Mouse (Mus musculus): ENCODE data around the gene Dennd1b. TPM values are rescaled to one million over a fixed set of nuclear protein-coding genes. Genes with fewer than 3 reads are reported as not detected.

The Dennd1b gene
- polyA plus RNA-seq, 1 experiment from 2014 or later, result 3.5 TPM

- Histone ChIP-seq H3K9me3 (replicated peaks) (no peaks in the 10 kb centered on the region), H3K4me2 (peak overlapping the region; percentile 81), H3K4me3 (replicated peaks) (peak overlapping the region; percentile 81), H3K36me3 (no peaks in the 10 kb centered on the region), H3K27me3 (no peaks in the 10 kb centered on the region), H3K4me1 (replicated peaks) (peaks cover 30% of the 10 kb centered on the region), H3K9ac (peak overlapping the region; percentile 90), H3K27ac (peak overlapping the region; percentile 80)
- peak; percentile 84 for ATAC-seq (ENCODE audit: low read depth)
- peak; percentile 22 for DNase-seq
- WGBS (ENCODE audit: insufficient replicate concordance), result under 1% methylated on average over 36 of the region's 50 CpGs
Measured at GRCm38 (mm10) chr1:138963868-138964458, 728 bp downstream of the Dennd1b start.

DNA sequence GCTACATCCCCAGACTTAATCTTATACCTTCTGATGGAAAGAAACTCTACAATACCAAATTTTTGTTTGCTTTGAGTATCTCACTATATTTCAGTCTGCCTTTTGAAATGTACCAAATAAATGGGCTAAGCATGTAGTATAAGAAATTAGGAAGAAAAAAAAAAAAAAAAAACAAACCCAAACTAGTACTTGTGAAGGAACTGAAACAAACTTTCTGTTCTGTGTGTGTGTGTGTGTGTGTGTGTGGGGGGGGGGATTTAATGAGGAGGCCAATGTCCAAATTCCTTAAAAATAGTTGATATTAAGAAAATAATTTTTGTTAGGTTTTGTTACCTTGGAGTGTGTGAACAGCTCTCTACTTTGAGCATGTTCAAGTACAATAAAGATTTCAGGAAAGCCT, 1.8 kb downstream of the Dennd1b start:
- H3K36me3 ChIP-seq, result no peaks in the 10 kb centered on the region
- peaks cover 26% of the 10 kb centered on the region for H3K4me1 ChIP-seq (replicated peaks)
- H3K9me3 ChIP-seq (replicated peaks), result no peaks in the 10 kb centered on the region
- no peak overlapping the region for H3K9ac ChIP-seq
- H3K27me3 ChIP-seq, result no peaks in the 10 kb centered on the region
- H3K27ac ChIP-seq, result no peak overlapping the region
- DNase-seq (no peak), ATAC-seq (ENCODE audit: low read depth) (no peak)
- no peak overlapping the region for H3K4me3 ChIP-seq (replicated peaks)
- peak overlapping the region; percentile 33; the same call in 1 of the 2 replicates for H3K4me2 ChIP-seq

DNA sequence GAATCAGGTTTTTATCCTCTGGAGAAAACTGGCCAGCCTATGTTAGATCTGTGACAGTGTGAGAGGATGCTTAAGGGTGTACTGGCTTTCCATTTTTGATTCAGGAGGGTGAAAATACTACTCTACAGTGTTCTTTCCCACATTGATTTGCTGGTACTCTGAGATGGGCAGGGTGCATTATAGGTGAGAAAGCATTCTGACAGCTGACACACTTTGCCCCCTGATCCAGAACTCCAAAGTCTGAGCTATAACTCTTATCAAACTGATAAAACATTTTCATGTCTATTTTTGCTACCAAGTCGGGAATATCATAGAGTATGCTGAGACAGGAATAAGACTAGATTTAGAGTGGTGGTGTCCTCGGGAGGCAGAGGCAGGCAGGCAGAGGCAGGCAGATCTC, 2.3 kb downstream of the Dennd1b start:
- DNase-seq (no peak), ATAC-seq (ENCODE audit: low read depth) (no peak)
- Histone ChIP-seq H3K27me3 (no peaks in the 10 kb centered on the region), H3K36me3 (no peaks in the 10 kb centered on the region), H3K27ac (no peak overlapping the region), H3K9ac (no peak overlapping the region), H3K9me3 (replicated peaks) (no peaks in the 10 kb centered on the region), H3K4me2 (no peak overlapping the region), H3K4me3 (replicated peaks) (no peak overlapping the region), H3K4me1 (replicated peaks) (peaks cover 26% of the 10 kb centered on the region)
- 57% methylated on average over 2 of the region's 2 CpGs for WGBS (ENCODE audit: insufficient replicate concordance)

DNA sequence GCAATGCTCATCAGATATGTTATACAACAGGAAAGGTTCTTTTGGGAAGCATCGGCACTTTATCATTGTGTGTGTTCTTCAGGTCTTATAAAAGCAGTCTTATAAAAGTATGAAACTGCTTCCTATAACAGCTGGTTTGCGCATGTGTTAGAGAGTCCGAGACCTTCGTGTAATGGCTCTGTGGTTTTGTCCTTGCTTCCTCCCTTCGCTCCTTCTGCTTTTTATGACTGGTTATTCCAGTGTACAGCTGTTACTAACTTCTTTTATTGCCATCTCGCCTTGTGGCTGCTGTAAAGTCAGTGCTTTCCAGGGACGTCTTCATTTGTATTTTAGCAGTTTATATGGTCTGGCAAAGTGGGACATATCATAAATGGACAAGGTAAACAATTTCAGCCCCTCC, 4.2 kb downstream of the Dennd1b start:
- Histone ChIP-seq H3K4me3 (replicated peaks) (no peak overlapping the region), H3K27ac (no peak overlapping the region), H3K4me1 (replicated peaks) (peaks cover 26% of the 10 kb centered on the region), H3K4me2 (no peak overlapping the region), H3K27me3 (no peaks in the 10 kb centered on the region), H3K36me3 (no peaks in the 10 kb centered on the region), H3K9ac (no peak overlapping the region), H3K9me3 (replicated peaks) (no peaks in the 10 kb centered on the region)
- ATAC-seq (ENCODE audit: low read depth), result no peak
- DNase-seq, result no peak
- whole genome bisulfite sequencing (ENCODE audit: insufficient replicate concordance), result 59% methylated on average over 7 of the region's 7 CpGs

- H3K36me3 ChIP-seq, result no peaks in the 10 kb centered on the region
- no peak overlapping the region for H3K4me3 ChIP-seq (replicated peaks)
- H3K4me2 ChIP-seq, result no peak overlapping the region
- ATAC-seq (ENCODE audit: low read depth) (no peak), DNase-seq (no peak)
- peaks cover 32% of the 10 kb centered on the region for H3K4me1 ChIP-seq (replicated peaks)
- H3K27me3 ChIP-seq, result no peaks in the 10 kb centered on the region
- H3K9me3 ChIP-seq (replicated peaks), result no peaks in the 10 kb centered on the region
- no peak overlapping the region for H3K27ac ChIP-seq
- H3K9ac ChIP-seq, result no peak overlapping the region
- WGBS (ENCODE audit: insufficient replicate concordance), result 73% methylated on average over 4 of the region's 4 CpGs
Measured at GRCm38 (mm10) chr1:138970053-138970452, 6.8 kb downstream of the Dennd1b start.

- DNase-seq (no peak), ATAC-seq (ENCODE audit: low read depth) (no peak)
- Histone ChIP-seq H3K9ac (no peak overlapping the region), H3K4me3 (replicated peaks) (no peak overlapping the region), H3K4me1 (replicated peaks) (peaks cover 26% of the 10 kb centered on the region), H3K27me3 (no peaks in the 10 kb centered on the region), H3K36me3 (no peaks in the 10 kb centered on the region), H3K27ac (no peak overlapping the region), H3K4me2 (no peak overlapping the region), H3K9me3 (replicated peaks) (no peaks in the 10 kb centered on the region)
- WGBS (ENCODE audit: insufficient replicate concordance), result 47% methylated on average over 6 of the region's 6 CpGs
Measured at GRCm38 (mm10) chr1:138973541-138974224, 10.4 kb downstream of the Dennd1b start.

GRCm38 (mm10) chr1:138974836-138975235, 11.6 kb downstream of the Dennd1b start:
- 74% methylated on average over 8 of the region's 8 CpGs for WGBS (ENCODE audit: insufficient replicate concordance)
- Histone ChIP-seq H3K9ac (no peak overlapping the region), H3K9me3 (replicated peaks) (no peaks in the 10 kb centered on the region), H3K27ac (no peak overlapping the region), H3K4me3 (replicated peaks) (no peak overlapping the region), H3K4me2 (no peak overlapping the region), H3K4me1 (replicated peaks) (peaks cover 26% of the 10 kb centered on the region), H3K36me3 (no peaks in the 10 kb centered on the region), H3K27me3 (no peaks in the 10 kb centered on the region)
- no peak for DNase-seq
- no peak for ATAC-seq (ENCODE audit: low read depth)

DNA sequence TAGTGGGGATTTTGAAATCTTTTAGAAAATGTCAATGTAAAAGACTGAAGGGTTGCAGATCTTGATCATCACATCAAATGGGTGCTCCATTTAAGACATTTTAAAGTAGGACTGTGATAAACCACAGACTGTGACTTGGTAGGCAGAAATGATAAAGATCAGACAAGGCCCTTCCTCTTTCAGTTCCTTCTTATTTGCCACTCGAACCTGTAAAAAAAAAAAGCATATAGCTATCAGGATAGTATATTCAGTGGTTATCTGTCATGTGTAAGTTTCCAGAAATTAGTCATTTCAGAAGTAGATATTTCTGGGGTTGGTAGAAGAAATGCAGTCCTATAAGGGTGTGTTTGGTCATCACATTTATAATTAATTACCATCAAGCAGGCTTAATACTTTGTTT, 12.7 kb downstream of the Dennd1b start:
- Histone ChIP-seq H3K9me3 (replicated peaks) (no peaks in the 10 kb centered on the region), H3K36me3 (no peaks in the 10 kb centered on the region), H3K4me2 (no peak overlapping the region), H3K27me3 (no peaks in the 10 kb centered on the region), H3K27ac (no peak overlapping the region), H3K4me3 (replicated peaks) (no peak overlapping the region), H3K9ac (no peak overlapping the region), H3K4me1 (replicated peaks) (peaks cover 26% of the 10 kb centered on the region)
- ATAC-seq (ENCODE audit: low read depth) (no peak), DNase-seq (no peak)
- 16% methylated on average over 1 of the region's 1 CpGs for WGBS (ENCODE audit: insufficient replicate concordance)

DNA sequence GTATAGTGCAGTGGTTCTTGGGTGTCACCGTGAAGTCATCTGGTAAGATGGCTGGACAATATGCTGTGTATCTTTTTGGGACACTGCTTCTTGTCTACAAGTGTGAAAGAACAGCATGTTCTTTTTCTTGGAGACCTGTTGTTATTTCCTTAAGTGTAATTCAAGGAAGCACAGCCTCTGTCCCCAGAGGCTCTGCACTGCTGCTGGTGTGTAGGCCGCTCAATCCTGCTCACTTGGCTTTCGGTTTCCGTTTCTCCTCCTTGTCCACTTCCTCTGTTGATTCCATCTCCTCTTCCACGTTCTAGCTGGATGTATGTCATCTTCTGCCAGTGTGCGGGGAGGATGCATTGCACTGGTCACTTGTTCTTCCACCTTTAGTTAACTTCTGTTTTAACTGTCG, 19.0 kb downstream of the Dennd1b start:
- H3K9me3 ChIP-seq (replicated peaks), result no peaks in the 10 kb centered on the region
- no peak overlapping the region for H3K4me3 ChIP-seq (replicated peaks)
- H3K27me3 ChIP-seq, result no peaks in the 10 kb centered on the region
- WGBS (ENCODE audit: insufficient replicate concordance), result 49% methylated on average over 7 of the region's 7 CpGs
- no peaks in the 10 kb centered on the region for H3K36me3 ChIP-seq
- no peak overlapping the region for H3K27ac ChIP-seq
- no peak for DNase-seq
- 0 out of 2 replicates have a peak, but pooled peaks cover 2% of the 10 kb centered on the region for H3K4me1 ChIP-seq (replicated peaks)
- no peak overlapping the region for H3K4me2 ChIP-seq
- H3K9ac ChIP-seq, result no peak overlapping the region
- ATAC-seq (ENCODE audit: low read depth), result no peak

DNA sequence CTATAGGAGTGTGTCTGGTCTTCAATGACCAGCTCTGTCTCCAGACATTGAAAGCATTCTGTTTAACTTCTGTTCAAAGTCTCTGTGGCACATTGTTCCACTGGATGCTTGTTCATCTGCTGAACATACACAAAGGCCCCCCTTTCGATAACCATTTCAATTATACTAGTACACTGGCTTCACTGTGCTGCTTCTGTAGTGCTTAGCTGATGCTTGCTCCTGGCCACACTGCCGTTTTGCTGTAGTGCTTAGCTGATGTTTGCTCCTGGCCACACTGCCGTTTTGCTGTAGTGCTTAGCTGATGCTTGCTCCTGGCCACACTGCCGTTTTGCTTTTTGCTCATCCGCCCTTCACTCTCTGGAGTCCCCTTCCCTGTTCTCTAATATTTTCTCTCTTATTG, 19.4 kb downstream of the Dennd1b start:
- no peaks in the 10 kb centered on the region for H3K9me3 ChIP-seq (replicated peaks)
- H3K27me3 ChIP-seq, result no peaks in the 10 kb centered on the region
- no peak overlapping the region for H3K4me2 ChIP-seq
- DNase-seq (no peak), ATAC-seq (ENCODE audit: low read depth) (no peak)
- H3K4me3 ChIP-seq (replicated peaks), result no peak overlapping the region
- 0 out of 2 replicates have a peak, but pooled peaks cover 2% of the 10 kb centered on the region for H3K4me1 ChIP-seq (replicated peaks)
- H3K9ac ChIP-seq, result no peak overlapping the region
- no peaks in the 10 kb centered on the region for H3K36me3 ChIP-seq
- 69% methylated on average over 5 of the region's 5 CpGs for WGBS (ENCODE audit: insufficient replicate concordance)
- H3K27ac ChIP-seq, result no peak overlapping the region

DNA sequence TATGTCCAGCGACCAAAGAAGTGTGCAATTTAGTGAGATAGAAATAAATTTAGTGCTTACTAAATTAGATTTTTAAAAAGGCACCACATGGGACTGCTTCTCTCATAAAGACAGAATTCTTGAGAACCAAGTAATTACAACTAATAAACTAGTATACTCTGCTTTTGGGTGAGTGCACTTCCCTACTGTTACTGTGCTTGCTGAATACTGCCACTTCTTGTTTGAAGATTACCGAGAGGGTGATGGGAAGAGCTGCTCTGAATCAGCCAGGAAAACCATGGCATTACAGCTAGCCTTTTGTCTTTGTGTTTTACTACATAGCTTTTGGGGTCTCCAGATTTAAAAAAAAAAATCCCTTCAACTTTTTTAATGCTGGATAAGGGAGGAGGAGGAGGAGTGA, 19.8 kb downstream of the Dennd1b start:
- Histone ChIP-seq H3K9ac (no peak overlapping the region), H3K27ac (no peak overlapping the region), H3K4me3 (replicated peaks) (no peak overlapping the region), H3K9me3 (replicated peaks) (no peaks in the 10 kb centered on the region), H3K36me3 (no peaks in the 10 kb centered on the region), H3K4me1 (replicated peaks) (0 out of 2 replicates have a peak, but pooled peaks cover 2% of the 10 kb centered on the region), H3K4me2 (no peak overlapping the region), H3K27me3 (no peaks in the 10 kb centered on the region)
- no peak for ATAC-seq (ENCODE audit: low read depth)
- 56% methylated on average over 2 of the region's 2 CpGs for WGBS (ENCODE audit: insufficient replicate concordance)
- DNase-seq, result no peak

- Histone ChIP-seq H3K4me2 (no peak overlapping the region), H3K4me3 (replicated peaks) (no peak overlapping the region), H3K27me3 (no peaks in the 10 kb centered on the region), H3K4me1 (replicated peaks) (0 out of 2 replicates have a peak, but pooled peaks cover 2% of the 10 kb centered on the region), H3K36me3 (no peaks in the 10 kb centered on the region), H3K9me3 (replicated peaks) (no peaks in the 10 kb centered on the region), H3K27ac (no peak overlapping the region), H3K9ac (no peak overlapping the region)
- 71% methylated on average over 6 of the region's 6 CpGs for WGBS (ENCODE audit: insufficient replicate concordance)
- DNase-seq (no peak), ATAC-seq (ENCODE audit: low read depth) (no peak)
Measured at GRCm38 (mm10) chr1:138983465-138983864, 20.2 kb downstream of the Dennd1b start.

Data from liver, embryonic 13.5 days (tissue).